Mouse (Mus musculus) thymus, postnatal 36 days (tissue): ENCODE results near the gene Hexb.
"Not testable (repeated sequence)": the region's sequence is repeated elsewhere in the genome, so short reads cannot be mapped to it uniquely, and the experiment has no call there.

Source experiments
- DNase-seq, 2 experiments: peaks; one replicate each; pipeline ENCODE4 v3.0.0; 2022; ENCODE audit warnings: mixed read lengths in 2 of 2

Gene Hexb

GRCm38 (mm10) chr13:97178943-97179342 lies 19.2 kb downstream of the Hexb start:
- DNase-seq = no peak

GRCm38 (mm10) chr13:97176731-97177130 lies 21.4 kb downstream of the Hexb start:
- DNase-seq = no peak

- no peak for DNase-seq
Observed at GRCm38 (mm10) chr13:97175520-97176264, 22.5 kb downstream of the Hexb start.

- DNase-seq = peak; percentile 10 to 26
Observed at GRCm38 (mm10) chr13:97145834-97146233, 52.3 kb downstream of the Hexb start.

- no peak for DNase-seq
Observed at GRCm38 (mm10) chr13:97142321-97142720, 55.8 kb downstream of the Hexb start.

GRCm38 (mm10) chr13:97138404-97138931 lies 59.7 kb downstream of the Hexb start:
- not testable (repeated sequence) for DNase-seq

- peak; percentile 86 to 88 for DNase-seq
Observed at GRCm38 (mm10) chr13:97137466-97138400, 60.4 kb downstream of the Hexb start, which contains the start of the genes Gfm2 and Nsa2. Gene Gfm2, plus strand, starts transcription at chr13:97137937. Gene Nsa2, minus strand, starts transcription at chr13:97137937.

GRCm38 (mm10) chr13:97130413-97130812 lies 67.7 kb downstream of the Hexb start:
- not testable (repeated sequence) for DNase-seq

- not testable (repeated sequence) for DNase-seq
Observed at GRCm38 (mm10) chr13:97129654-97130053, 68.5 kb downstream of the Hexb start.
